Mouse (Mus musculus): Measurements from ENCODE around the gene Uqcr11.

DNA sequence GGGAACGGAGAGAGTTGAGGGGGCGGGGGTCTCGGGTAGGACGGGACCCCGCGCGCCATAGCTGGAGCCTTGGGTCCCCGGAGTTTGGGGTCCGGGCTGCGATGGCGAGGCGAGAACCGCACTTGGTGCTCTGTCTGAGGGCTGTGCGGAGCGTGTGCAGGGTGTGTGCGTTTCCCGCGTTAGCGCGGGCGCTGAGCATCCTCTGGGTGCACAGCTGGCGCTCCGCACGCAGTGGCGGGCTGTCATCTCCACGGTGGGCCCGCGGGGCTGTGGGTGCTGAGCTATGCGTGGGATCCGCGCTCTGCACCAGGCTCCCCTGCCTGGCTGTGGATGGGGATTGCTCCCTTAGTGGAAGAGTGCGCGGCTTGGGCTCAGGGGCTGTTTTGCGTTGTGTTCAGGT lies 49.9 kb downstream of the Uqcr11 start:
- TF ChIP-seq GATA1 (IDR thresholded peaks at IDR 0.05; ENCODE audit: low read length) = no peak
- no peak for TF ChIP-seq TAL1 (IDR thresholded peaks at IDR 0.05; ENCODE audit: low read length)

All from erythroblast, embryonic 14.5 days (primary cell).